Mouse (Mus musculus): ENCODE results near the gene Nrxn2.
A peak's percentile ranks its signal among the peaks of the same experiment; 100 is the strongest.

Nrxn2 gene

GRCm38 (mm10) chr19:6418233-6418879 lies at the start of gene Nrxn2:
Gene Nrxn2, plus strand, starts transcription at chr19:6418731.
- peak; percentile 76 for DNase-seq

GRCm38 (mm10) chr19:6370175-6370574 lies 48.4 kb upstream of the Nrxn2 start:
- no peak for DNase-seq

GRCm38 (mm10) chr19:6372433-6372832 lies 46.1 kb upstream of the Nrxn2 start:
- no peak for DNase-seq

GRCm38 (mm10) chr19:6373539-6374400 lies 44.8 kb upstream of the Nrxn2 start:
- DNase-seq, result peak; percentile 82

GRCm38 (mm10) chr19:6374571-6374970 lies 44.0 kb upstream of the Nrxn2 start:
- no peak for DNase-seq

GRCm38 (mm10) chr19:6375423-6376254 lies 42.9 kb upstream of the Nrxn2 start:
- no peak for DNase-seq

- DNase-seq, result peak; percentile 55
Measured at GRCm38 (mm10) chr19:6376255-6376564, 42.3 kb upstream of the Nrxn2 start.

GRCm38 (mm10) chr19:6376643-6377042 lies 41.9 kb upstream of the Nrxn2 start:
- DNase-seq, result no peak

GRCm38 (mm10) chr19:6377327-6378040 lies 41.0 kb upstream of the Nrxn2 start:
- no peak for DNase-seq

GRCm38 (mm10) chr19:6380411-6381166 lies 37.9 kb upstream of the Nrxn2 start:
- DNase-seq, result no peak

- DNase-seq, result no peak
Measured at GRCm38 (mm10) chr19:6381238-6381637, 37.3 kb upstream of the Nrxn2 start.

GRCm38 (mm10) chr19:6382323-6382924 lies 36.1 kb upstream of the Nrxn2 start:
- DNase-seq, result no peak

- DNase-seq, result no peak
Measured at GRCm38 (mm10) chr19:6383470-6383869, 35.1 kb upstream of the Nrxn2 start.

- peak; percentile 53 for DNase-seq
Measured at GRCm38 (mm10) chr19:6384128-6384527, 34.4 kb upstream of the Nrxn2 start, which contains the start of gene Pygm. Gene Pygm, plus strand, starts transcription at chr19:6384399.

- no peak for DNase-seq
Measured at GRCm38 (mm10) chr19:6384954-6385353, 33.6 kb upstream of the Nrxn2 start.

GRCm38 (mm10) chr19:6385419-6385818 lies 33.1 kb upstream of the Nrxn2 start:
- no peak for DNase-seq

GRCm38 (mm10) chr19:6385821-6386220 lies 32.7 kb upstream of the Nrxn2 start:
- no peak for DNase-seq

GRCm38 (mm10) chr19:6386234-6386633 lies 32.3 kb upstream of the Nrxn2 start:
- no peak for DNase-seq

- DNase-seq, result no peak
Measured at GRCm38 (mm10) chr19:6388006-6388405, 30.5 kb upstream of the Nrxn2 start.

GRCm38 (mm10) chr19:6389803-6390202 lies 28.7 kb upstream of the Nrxn2 start:
- peak; percentile 59 for DNase-seq

- no peak for DNase-seq
Measured at GRCm38 (mm10) chr19:6390251-6390650, 28.3 kb upstream of the Nrxn2 start.
